8 mouse cellular contexts compared by ENCODE assay signal in the genomic region with DNA sequence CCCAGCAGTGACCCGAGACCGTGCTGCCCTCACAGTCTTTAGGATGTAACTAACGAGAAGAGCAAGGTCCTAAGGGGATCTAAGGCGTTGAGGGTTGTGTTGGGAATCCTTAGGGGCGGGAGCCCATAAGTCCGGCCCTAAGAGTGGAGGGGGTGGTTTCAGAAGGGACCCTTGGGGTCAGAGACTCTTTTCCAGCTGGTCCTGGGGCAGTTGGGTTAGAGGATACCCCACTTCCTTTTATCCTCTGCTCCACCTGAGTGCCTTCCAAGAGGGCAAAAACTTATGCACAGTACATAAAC. TPM values are rescaled to one million over a fixed set of nuclear protein-coding genes. Genes with fewer than 3 reads are reported as not detected.
DNase-seq lines count a peak whose midpoint lies in the region; ATAC-seq and TF ChIP-seq lines count a peak whose summit lies in the region.

No protein-coding gene starts in this region.

- no peak for TF ChIP-seq CTCF in liver, postnatal 0 days (IDR thresholded peaks at IDR 0.05; ENCODE audit: low read depth)
- TF ChIP-seq CTCF in thymus, adult 2 months (IDR thresholded peaks at IDR 0.05; ENCODE audit: borderline replicate concordance, control insufficient read depth, extremely low read depth, insufficient read depth, low read length, poor library complexity), result no peak

- peak overlapping the region; percentile 52; the same call in 1 of the 2 replicates for H3K9ac ChIP-seq in neural tube, embryonic 11.5 days (ENCODE audit: low read length)
- no peak overlapping the region for H3K9ac ChIP-seq in liver, postnatal 0 days (replicated peaks)

- peak overlapping the region; percentile 68 for H3K4me2 ChIP-seq in neural tube, embryonic 11.5 days (ENCODE audit: low read depth)
- 0 out of 2 replicates have a peak overlapping the region, but pooled peaks have one; percentile 26 for H3K4me2 ChIP-seq in liver, postnatal 0 days (ENCODE audit: low read depth, low read length)

- TF ChIP-seq EP300 in liver, postnatal 0 days (IDR thresholded peaks at IDR 0.05; ENCODE audit: low read depth), result no peak

- no peaks in the 10 kb centered on the region for H3K9me3 ChIP-seq in neural tube, embryonic 11.5 days (ENCODE audit: control insufficient read depth, low read length)
- no peaks in the 10 kb centered on the region for H3K9me3 ChIP-seq in liver, postnatal 0 days (ENCODE audit: low read length)

- no peaks in the 10 kb centered on the region for H3K36me3 ChIP-seq in neural tube, embryonic 11.5 days (ENCODE audit: control insufficient read depth, insufficient read depth, low read length)
- H3K36me3 ChIP-seq in liver, postnatal 0 days (replicated peaks; ENCODE audit: insufficient read depth, low read length), result no peaks in the 10 kb centered on the region
- H3K36me3 ChIP-seq in thymus, adult 2 months (ENCODE audit: control insufficient read depth, insufficient read depth, low read length), result no peaks in the 10 kb centered on the region

- ATAC-seq in neural tube, embryonic 11.5 days (ENCODE audit: insufficient read depth, low FRiP score, low TSS enrichment), result no peak; the same call in 1 of the 2 replicates
- ATAC-seq in liver, postnatal 0 days, result no peak
- no peak for ATAC-seq in cerebellum, adult (ENCODE audit: insufficient number of reproducible peaks, low FRiP score, low TSS enrichment)

- peaks cover 45% of the 10 kb centered on the region for H3K4me1 ChIP-seq in neural tube, embryonic 11.5 days (ENCODE audit: control insufficient read depth, insufficient read depth, low read length)
- peaks cover 8% of the 10 kb centered on the region for H3K4me1 ChIP-seq in liver, postnatal 0 days (ENCODE audit: insufficient read depth)
- H3K4me1 ChIP-seq in thymus, adult 2 months (replicated peaks; ENCODE audit: control insufficient read depth, insufficient read depth, low read length), result 0 out of 2 replicates have a peak, but pooled peaks cover 5% of the 10 kb centered on the region

- peak overlapping the region; percentile 77 for H3K27ac ChIP-seq in neural tube, embryonic 11.5 days (ENCODE audit: low read depth, low read length)
- no peak overlapping the region for H3K27ac ChIP-seq in liver, postnatal 0 days (ENCODE audit: low read depth)
- no peak overlapping the region for H3K27ac ChIP-seq in thymus, adult 2 months (ENCODE audit: control insufficient read depth, insufficient read depth, low read length)

- DNase-seq in embryo, embryonic 11 days, result peak; percentile 29
- DNase-seq in embryo, embryonic 9.5 days (ENCODE audit: extremely low spot score), result no peak
- no peak for DNase-seq in neural tube, embryonic 11.5 days (ENCODE audit: low spot score)
- DNase-seq in neural tube, embryonic 10.5 days (ENCODE audit: extremely low spot score, low spot score), result no peak
- no peak for DNase-seq in liver, postnatal 0 days
- DNase-seq in right cerebral cortex, adult 2 months (ENCODE audit: low spot score in 2 of 2), result no peak
- no peak for DNase-seq in thymus, adult 2 months

- H3K4me3 ChIP-seq in neural tube, embryonic 11.5 days (ENCODE audit: low read depth, low read length), result no peak overlapping the region; the same call in 1 of the 2 replicates
- no peak overlapping the region for H3K4me3 ChIP-seq in liver, postnatal 0 days (ENCODE audit: low read depth, low read length)
- no peak overlapping the region for H3K4me3 ChIP-seq in thymus, adult 2 months (ENCODE audit: control insufficient read depth, insufficient read depth, low read length)

- 0 out of 2 replicates have a peak, but pooled peaks cover 5% of the 10 kb centered on the region for H3K27me3 ChIP-seq in neural tube, embryonic 11.5 days (ENCODE audit: control insufficient read depth, insufficient read depth, low read length)
- peaks cover 76% of the 10 kb centered on the region for H3K27me3 ChIP-seq in liver, postnatal 0 days (ENCODE audit: insufficient read depth, low read length)
- peaks cover 28% of the 10 kb centered on the region; the same call in 1 of the 2 replicates for H3K27me3 ChIP-seq in thymus, adult 2 months (ENCODE audit: control insufficient read depth, insufficient read depth, low read length)

- TF ChIP-seq POLR2A in thymus, adult 2 months (IDR thresholded peaks at IDR 0.05; ENCODE audit: control insufficient read depth, extremely low read depth, insufficient read depth, low read length, poor library complexity), result no peak

- WGBS in neural tube, embryonic 11.5 days, result under 1% methylated on average over 6 of the region's 6 CpGs
- WGBS in liver, postnatal 0 days (ENCODE audit: insufficient replicate concordance), result 10% methylated on average over 6 of the region's 6 CpGs
- WGBS in thymus, adult 2 months, result 14% methylated on average over 6 of the region's 6 CpGs

RNA-seq across cellular contexts. Expression of a gene that starts 12.9 kb away (rescaled TPM):
- polyA plus RNA-seq in neural tube, embryonic 11.5 days (2014; fragmentation: Nextera tagmentation; extraction: Ambion mirVana), result 93.7 and 103 TPM in 2 replicates
- not detected in 2 replicates for polyA plus RNA-seq in liver, postnatal 0 days (2015; fragmentation: Nextera tagmentation; extraction: Ambion mirVana)
- 1.4 TPM in 2 replicates for polyA plus RNA-seq in thymus, adult 2 months (2012; rRNA removed)

RNA-seq across cellular contexts. Expression of a gene that starts 20.6 kb away (rescaled TPM):
- 9.4 and 11.4 TPM in 2 replicates for polyA plus RNA-seq in neural tube, embryonic 11.5 days (2014; fragmentation: Nextera tagmentation; extraction: Ambion mirVana)
- polyA plus RNA-seq in liver, postnatal 0 days (2015; fragmentation: Nextera tagmentation; extraction: Ambion mirVana), result 0.29 and 0.47 TPM in 2 replicates
- polyA plus RNA-seq in thymus, adult 2 months (2012; rRNA removed), result 0.14 and 0.44 TPM in 2 replicates

RNA-seq across cellular contexts. Expression of a gene that starts 25.3 kb away (rescaled TPM):
- polyA plus RNA-seq in neural tube, embryonic 11.5 days (2014; fragmentation: Nextera tagmentation; extraction: Ambion mirVana), result 73.9 and 83.4 TPM in 2 replicates
- polyA plus RNA-seq in liver, postnatal 0 days (2015; fragmentation: Nextera tagmentation; extraction: Ambion mirVana), result 14.2 and 16.0 TPM in 2 replicates
- 39.7 and 40.6 TPM in 2 replicates for polyA plus RNA-seq in thymus, adult 2 months (2012; rRNA removed)

RNA-seq across cellular contexts. Expression of a gene that starts 25.6 kb away (rescaled TPM):
- polyA plus RNA-seq in neural tube, embryonic 11.5 days (2014; fragmentation: Nextera tagmentation; extraction: Ambion mirVana), result 39.6 and 47.7 TPM in 2 replicates
- 10.5 and 10.7 TPM in 2 replicates for polyA plus RNA-seq in liver, postnatal 0 days (2015; fragmentation: Nextera tagmentation; extraction: Ambion mirVana)
- 123 and 143 TPM in 2 replicates for polyA plus RNA-seq in thymus, adult 2 months (2012; rRNA removed)

RNA-seq across cellular contexts. Expression of a gene that starts 31.4 kb away (rescaled TPM):
- polyA plus RNA-seq in neural tube, embryonic 11.5 days (2014; fragmentation: Nextera tagmentation; extraction: Ambion mirVana), result not detected in 2 replicates
- not detected in 2 replicates for polyA plus RNA-seq in liver, postnatal 0 days (2015; fragmentation: Nextera tagmentation; extraction: Ambion mirVana)
- polyA plus RNA-seq in thymus, adult 2 months (2012; rRNA removed), result 2.4 and 5.2 TPM in 2 replicates

Comparison
In these comparisons a context has a peak if more than half of its experiments do, and no peak if none do; other contexts are left out.
1. RNA of a gene that starts 12.9 kb away (polyA plus RNA-seq): 93.7 to 103 TPM in neural tube, embryonic 11.5 days; 1.4 TPM in thymus, adult 2 months and not detected in liver, postnatal 0 days; every median in the first group is over 10 times any median in the second.